Mouse (Mus musculus) stomach, embryonic 14.5 days (tissue): Measurements from ENCODE around the gene Trpv3. TPM values are rescaled to one million over a fixed set of nuclear protein-coding genes. Genes with fewer than 3 reads are reported as not detected.

Experiments used
- ATAC-seq: fragments of 200-750 bp; cut with Nextera tagmentation; 2 replicates; pipeline ENCODE4 v1.8.0; 2017; ENCODE audit warnings: low read depth, moderate TSS enrichment; ENCODE audit not compliant: insufficient number of reproducible peaks, insufficient read depth, low FRiP score
- H3K27ac ChIP-seq: fragments of 300-500 bp; sonication (generic); 2 replicates; pipeline ENCODE4 v1.5.1; 2014; ENCODE audit warnings: mild to moderate bottlenecking, low read length, moderate library complexity, mixed read lengths
- H3K27me3 ChIP-seq: fragments of 300-500 bp; sonication (generic); 2 replicates; pipeline ENCODE4 v1.6.1; 2014; ENCODE audit warnings: low read length, control low read depth, mixed read lengths; ENCODE audit not compliant: control insufficient read depth, insufficient read depth
- H3K36me3 ChIP-seq: fragments of 300-500 bp; sonication (generic); 2 replicates; pipeline ENCODE4 v1.6.1; 2014; ENCODE audit warnings: mild to moderate bottlenecking, control low read depth, low read length, moderate library complexity, mixed read lengths; ENCODE audit not compliant: control insufficient read depth, insufficient read depth
- H3K4me1 ChIP-seq: fragments of 300-500 bp; sonication (generic); 2 replicates; pipeline ENCODE4 v1.6.1; 2014; ENCODE audit warnings: low read length, control low read depth, mixed read lengths; ENCODE audit not compliant: control insufficient read depth, insufficient read depth
- H3K4me2 ChIP-seq: fragments of 300-500 bp; sonication (generic); replicated peaks from 2 replicates; pipeline ENCODE4 v1.6.1; 2014; ENCODE audit warnings: low read depth, low read length, control low read depth
- H3K4me3 ChIP-seq: fragments of 300-500 bp; sonication (generic); 2 replicates; pipeline ENCODE4 v1.5.1; 2014; ENCODE audit warnings: low read depth, low read length, control low read depth
- H3K9ac ChIP-seq: fragments of 300-500 bp; sonication (generic); replicated peaks from 2 replicates; pipeline ENCODE4 v1.6.1; 2014; ENCODE audit warnings: low read depth, mild to moderate bottlenecking, control low read depth, low read length, moderate library complexity, mixed read lengths
- H3K9me3 ChIP-seq: fragments of 300-500 bp; sonication (generic); 2 replicates; pipeline ENCODE4 v1.6.1; 2016; ENCODE audit warnings: low read depth, low read length, control low read depth; ENCODE audit not compliant: control insufficient read depth
- WGBS: fragments of 180-500 bp; shearing (Covaris S2); extraction: QIAGEN DNeasy Blood & Tissue Kit; methylation state at CpG from one replicate; pipeline ENCODE4 v1.1.7; 2014; 5-methylcytosine and 5-hydroxymethylcytosine counted together
- polyA plus RNA-seq: library from polyadenylated mRNA; unstranded; fragments of >200 nt; fragmentation: Nextera tagmentation; extraction: Ambion mirVana; gene quantifications from 2 replicates; pipeline ENCODE4 v1.2.1, GENCODE M21; 2014

The Trpv3 gene
- polyA plus RNA-seq, 1 experiment from 2014 or later, result 0.12 TPM

GRCm38 (mm10) chr11:73233992-73234391 is 33.2 kb upstream of the Trpv3 start, which contains the start of gene Trpv1:
Gene Trpv1 (plus strand): TSS chr11:73234292.
- 88% methylated on average over 5 of the region's 5 CpGs for WGBS
- Histone ChIP-seq H3K9ac (no peak within 1 kb of the TSS), H3K27ac (no peak within 1 kb of the TSS), H3K27me3 (no peaks in the 10 kb centered on the region), H3K4me1 (peaks cover 13% of the 10 kb centered on the region), H3K4me2 (no peak within 1 kb of the TSS), H3K36me3 (no peaks in the 10 kb centered on the region), H3K9me3 (no peaks in the 10 kb centered on the region), H3K4me3 (no peak within 1 kb of the TSS)
- ATAC-seq, result no peak

GRCm38 (mm10) chr11:73235990-73236701 is 31.0 kb upstream of the Trpv3 start:
- 19% methylated on average over 5 of the region's 5 CpGs for WGBS
- H3K4me1 ChIP-seq, result peaks cover 13% of the 10 kb centered on the region
- no peak overlapping the region for H3K4me3 ChIP-seq
- no peaks in the 10 kb centered on the region for H3K9me3 ChIP-seq
- H3K36me3 ChIP-seq, result no peaks in the 10 kb centered on the region
- H3K27ac ChIP-seq, result peak overlapping the region; percentile 89
- ATAC-seq, result peak; percentile 57; the same call in 1 of the 2 replicates
- H3K27me3 ChIP-seq, result no peaks in the 10 kb centered on the region
- no peak overlapping the region for H3K9ac ChIP-seq
- no peak overlapping the region for H3K4me2 ChIP-seq

DNA sequence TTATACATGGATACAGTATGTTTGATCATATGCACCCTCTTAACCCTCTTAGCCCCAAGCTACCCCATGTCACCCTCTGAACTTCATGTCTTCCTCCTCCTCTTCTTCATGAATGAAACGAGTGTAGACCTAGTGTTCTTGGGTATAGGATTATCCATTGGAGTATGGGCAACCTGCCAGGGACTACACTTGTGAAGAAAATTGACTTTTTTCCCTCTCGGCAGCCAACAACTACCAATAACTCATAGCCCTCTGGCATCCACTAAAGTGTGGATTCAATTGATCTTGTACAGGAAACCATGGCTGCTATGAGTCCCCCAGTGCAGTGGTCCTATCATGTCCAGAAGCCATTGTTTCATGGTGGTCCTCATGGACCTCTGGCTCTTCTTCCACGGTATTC is 30.5 kb upstream of the Trpv3 start:
- Histone ChIP-seq H3K4me2 (no peak overlapping the region), H3K9me3 (no peaks in the 10 kb centered on the region), H3K27me3 (no peaks in the 10 kb centered on the region), H3K27ac (peak overlapping the region; percentile 53; the same call in 1 of the 2 replicates), H3K9ac (no peak overlapping the region), H3K4me3 (no peak overlapping the region), H3K4me1 (peaks cover 13% of the 10 kb centered on the region), H3K36me3 (no peaks in the 10 kb centered on the region)
- no peak for ATAC-seq
- WGBS, result 57% methylated on average over 3 of the region's 3 CpGs

- Histone ChIP-seq H3K4me3 (no peak overlapping the region), H3K9me3 (no peaks in the 10 kb centered on the region), H3K9ac (no peak overlapping the region), H3K27ac (no peak overlapping the region), H3K4me2 (no peak overlapping the region), H3K36me3 (no peaks in the 10 kb centered on the region), H3K27me3 (no peaks in the 10 kb centered on the region), H3K4me1 (peaks cover 1% of the 10 kb centered on the region; the same call in 1 of the 2 replicates)
- 78% methylated on average over 6 of the region's 6 CpGs for WGBS
- no peak for ATAC-seq
These were observed 25.0 kb upstream of the Trpv3 start for GRCm38 (mm10) chr11:73242199-73242598.

GRCm38 (mm10) chr11:73242777-73243176 is 24.4 kb upstream of the Trpv3 start:
- H3K9ac ChIP-seq, result no peak overlapping the region
- ATAC-seq, result no peak
- H3K4me3 ChIP-seq, result no peak overlapping the region
- H3K36me3 ChIP-seq, result no peaks in the 10 kb centered on the region
- no peaks in the 10 kb centered on the region for H3K9me3 ChIP-seq
- no peak overlapping the region for H3K4me2 ChIP-seq
- no peaks in the 10 kb centered on the region for H3K4me1 ChIP-seq
- 75% methylated on average over 4 of the region's 4 CpGs for WGBS
- H3K27ac ChIP-seq, result no peak overlapping the region
- H3K27me3 ChIP-seq, result no peaks in the 10 kb centered on the region

DNA sequence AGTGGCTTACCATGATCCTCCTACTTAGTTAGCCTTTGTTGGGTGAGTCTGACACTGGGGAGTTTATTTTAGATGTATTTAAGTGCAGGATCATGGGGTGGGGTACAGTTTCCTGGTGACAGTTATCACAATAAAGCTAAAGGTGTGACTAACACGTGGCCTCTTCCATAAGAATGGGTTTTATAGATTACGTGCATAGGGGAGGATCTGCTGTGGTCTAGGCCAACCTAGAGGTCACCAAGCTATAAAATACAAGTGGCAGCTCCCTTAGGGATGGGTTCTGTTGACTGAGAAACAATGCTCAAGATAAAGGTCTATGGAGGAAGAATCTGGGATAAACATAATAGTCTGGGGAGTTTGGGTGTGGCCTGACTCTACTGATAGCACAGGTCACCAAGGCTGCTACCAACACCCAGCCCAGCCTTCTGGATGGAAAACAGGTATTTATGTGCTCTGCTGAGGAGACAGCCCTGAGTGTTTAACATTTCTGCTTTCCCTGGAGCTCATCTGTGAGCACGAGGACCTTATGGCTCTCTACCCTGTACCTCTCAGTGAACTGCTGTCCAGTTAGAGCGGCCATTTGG is 9.7 kb upstream of the Trpv3 start:
- H3K36me3 ChIP-seq, result no peaks in the 10 kb centered on the region
- no peaks in the 10 kb centered on the region for H3K27me3 ChIP-seq
- no peak for ATAC-seq
- H3K9ac ChIP-seq, result no peak overlapping the region
- no peak overlapping the region for H3K27ac ChIP-seq
- H3K4me1 ChIP-seq, result no peaks in the 10 kb centered on the region
- H3K4me3 ChIP-seq, result no peak overlapping the region
- no peak overlapping the region for H3K4me2 ChIP-seq
- H3K9me3 ChIP-seq, result no peaks in the 10 kb centered on the region
- 69% methylated on average over 4 of the region's 4 CpGs for WGBS

- H3K4me1 ChIP-seq, result no peaks in the 10 kb centered on the region
- no peak overlapping the region for H3K4me2 ChIP-seq
- H3K27ac ChIP-seq, result no peak overlapping the region
- no peak for ATAC-seq
- H3K36me3 ChIP-seq, result no peaks in the 10 kb centered on the region
- H3K4me3 ChIP-seq, result no peak overlapping the region
- H3K9ac ChIP-seq, result no peak overlapping the region
- no peaks in the 10 kb centered on the region for H3K27me3 ChIP-seq
- no peaks in the 10 kb centered on the region for H3K9me3 ChIP-seq
These were observed 8.5 kb upstream of the Trpv3 start for GRCm38 (mm10) chr11:73258664-73259063.

DNA sequence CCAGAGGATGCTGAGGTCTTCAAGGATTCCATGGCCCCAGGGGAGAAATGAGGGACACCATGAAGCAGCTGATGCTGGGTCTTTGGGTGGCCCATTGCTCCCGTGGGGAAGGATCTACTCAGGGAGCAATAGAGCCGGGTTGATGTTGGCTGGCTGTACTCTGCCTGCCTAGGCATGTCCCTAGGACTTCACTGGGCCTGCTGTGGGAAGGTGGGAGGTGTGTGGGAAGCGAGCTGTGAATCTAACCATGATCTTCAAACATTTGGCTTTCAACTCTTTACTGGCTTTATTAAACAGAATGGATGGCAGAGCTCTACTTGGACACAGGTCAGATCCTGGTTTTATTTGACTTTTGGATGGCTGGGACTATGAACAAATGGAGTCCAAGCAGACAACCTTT is 6.7 kb upstream of the Trpv3 start:
- Histone ChIP-seq H3K27me3 (no peaks in the 10 kb centered on the region), H3K36me3 (no peaks in the 10 kb centered on the region), H3K9me3 (no peaks in the 10 kb centered on the region), H3K4me1 (no peaks in the 10 kb centered on the region), H3K27ac (no peak overlapping the region), H3K4me3 (no peak overlapping the region), H3K9ac (no peak overlapping the region), H3K4me2 (no peak overlapping the region)
- no peak for ATAC-seq
- 81% methylated on average over 3 of the region's 3 CpGs for WGBS
